Mouse (Mus musculus): ENCODE data around the gene Hipk4. TPM values are rescaled to one million over a fixed set of nuclear protein-coding genes. Genes with fewer than 3 reads are reported as not detected.
A peak's percentile ranks its signal among the peaks of the same experiment; 100 is the strongest.

Hipk4 gene
- polyA plus RNA-seq, 1 experiment from 2014 or later, result 0.23 TPM

GRCm38 (mm10) chr7:27572133-27572532, 49.1 kb downstream of the Hipk4 start:
- 80% methylated on average over 4 of the region's 4 CpGs for WGBS (ENCODE audit: insufficient replicate concordance)
- Histone ChIP-seq H3K9me3 (replicated peaks) (no peaks in the 10 kb centered on the region), H3K27me3 (replicated peaks) (no peaks in the 10 kb centered on the region), H3K27ac (no peak overlapping the region), H3K4me1 (no peaks in the 10 kb centered on the region), H3K9ac (no peak overlapping the region), H3K4me3 (no peak overlapping the region), H3K4me2 (no peak overlapping the region), H3K36me3 (peaks cover 91% of the 10 kb centered on the region)
- no peak for ATAC-seq

- Histone ChIP-seq H3K4me1 (no peaks in the 10 kb centered on the region), H3K27me3 (replicated peaks) (no peaks in the 10 kb centered on the region), H3K9me3 (replicated peaks) (no peaks in the 10 kb centered on the region), H3K36me3 (peaks cover 91% of the 10 kb centered on the region), H3K27ac (no peak overlapping the region), H3K4me2 (no peak overlapping the region), H3K4me3 (no peak overlapping the region), H3K9ac (no peak overlapping the region)
- ATAC-seq, result no peak
- 87% methylated on average over 14 of the region's 14 CpGs for WGBS (ENCODE audit: insufficient replicate concordance)
Observed at GRCm38 (mm10) chr7:27574124-27574880, 51.2 kb downstream of the Hipk4 start.

GRCm38 (mm10) chr7:27576914-27577313, 53.8 kb downstream of the Hipk4 start:
- H3K27me3 ChIP-seq (replicated peaks), result no peaks in the 10 kb centered on the region
- H3K4me3 ChIP-seq, result no peak overlapping the region
- 61% methylated on average over 6 of the region's 6 CpGs for WGBS (ENCODE audit: insufficient replicate concordance)
- H3K4me2 ChIP-seq, result no peak overlapping the region
- H3K4me1 ChIP-seq, result no peaks in the 10 kb centered on the region
- H3K27ac ChIP-seq, result no peak overlapping the region
- peaks cover 93% of the 10 kb centered on the region for H3K36me3 ChIP-seq
- peak; percentile 38; the same call in 1 of the 2 replicates for ATAC-seq
- H3K9me3 ChIP-seq (replicated peaks), result no peaks in the 10 kb centered on the region
- H3K9ac ChIP-seq, result no peak overlapping the region

GRCm38 (mm10) chr7:27577589-27577988, 54.5 kb downstream of the Hipk4 start:
- no peaks in the 10 kb centered on the region for H3K4me1 ChIP-seq
- H3K9me3 ChIP-seq (replicated peaks), result no peaks in the 10 kb centered on the region
- peaks cover 93% of the 10 kb centered on the region for H3K36me3 ChIP-seq
- no peak overlapping the region for H3K9ac ChIP-seq
- no peak overlapping the region for H3K27ac ChIP-seq
- no peak overlapping the region for H3K4me2 ChIP-seq
- ATAC-seq, result no peak
- H3K27me3 ChIP-seq (replicated peaks), result no peaks in the 10 kb centered on the region
- no peak overlapping the region for H3K4me3 ChIP-seq
- WGBS (ENCODE audit: insufficient replicate concordance), result 87% methylated on average over 6 of the region's 6 CpGs

GRCm38 (mm10) chr7:27578465-27578864, 55.4 kb downstream of the Hipk4 start:
- no peak for ATAC-seq
- no peak overlapping the region for H3K27ac ChIP-seq
- 84% methylated on average over 7 of the region's 7 CpGs for WGBS (ENCODE audit: insufficient replicate concordance)

GRCm38 (mm10) chr7:27580380-27581174, 57.5 kb downstream of the Hipk4 start:
- Histone ChIP-seq H3K27ac (no peak overlapping the region), H3K4me2 (no peak overlapping the region), H3K9me3 (replicated peaks) (no peaks in the 10 kb centered on the region), H3K9ac (no peak overlapping the region), H3K36me3 (peaks cover 95% of the 10 kb centered on the region), H3K4me1 (no peaks in the 10 kb centered on the region), H3K4me3 (no peak overlapping the region), H3K27me3 (replicated peaks) (no peaks in the 10 kb centered on the region)
- no peak for ATAC-seq
- 83% methylated on average over 14 of the region's 14 CpGs for WGBS (ENCODE audit: insufficient replicate concordance)

More at GRCm38 (mm10) chr7:27578465-27578864, 55.4 kb downstream of the Hipk4 start:
- Histone ChIP-seq H3K9me3 (replicated peaks) (no peaks in the 10 kb centered on the region), H3K27me3 (replicated peaks) (no peaks in the 10 kb centered on the region), H3K9ac (no peak overlapping the region), H3K4me3 (no peak overlapping the region), H3K4me1 (no peaks in the 10 kb centered on the region), H3K36me3 (peaks cover 98% of the 10 kb centered on the region), H3K4me2 (no peak overlapping the region)

Other genes starting within 250 kb of the Hipk4 start
- gene Ltbp4, start 185.6 kb upstream of the Hipk4 start, polyA plus RNA-seq (2016; fragmentation: Nextera tagmentation; extraction: Ambion mirVana), result 5.7 TPM in 2 replicates
- 32.1 and 36.1 TPM in 2 replicates for gene Shkbp1, start 167.2 kb upstream of the Hipk4 start, polyA plus RNA-seq (2016; fragmentation: Nextera tagmentation; extraction: Ambion mirVana)
- not detected in 2 replicates for gene Gm20479, start 165.8 kb upstream of the Hipk4 start, polyA plus RNA-seq (2016; fragmentation: Nextera tagmentation; extraction: Ambion mirVana)
- 0.11 and 0.12 TPM in 2 replicates for gene Sptbn4, start 75.6 kb upstream of the Hipk4 start, polyA plus RNA-seq (2016; fragmentation: Nextera tagmentation; extraction: Ambion mirVana)
- 895 and 897 TPM in 2 replicates for gene Blvrb, start 75.3 kb upstream of the Hipk4 start, polyA plus RNA-seq (2016; fragmentation: Nextera tagmentation; extraction: Ambion mirVana)
- gene Sertad3, start 49.5 kb upstream of the Hipk4 start, polyA plus RNA-seq (2016; fragmentation: Nextera tagmentation; extraction: Ambion mirVana), result 24.6 and 26.3 TPM in 2 replicates
- gene Sertad1, start 36.4 kb upstream of the Hipk4 start, polyA plus RNA-seq (2016; fragmentation: Nextera tagmentation; extraction: Ambion mirVana), result 19.5 and 20.9 TPM in 2 replicates
- 0.91 and 1.2 TPM in 2 replicates for gene Prx, start 23.9 kb upstream of the Hipk4 start, polyA plus RNA-seq (2016; fragmentation: Nextera tagmentation; extraction: Ambion mirVana)
- 46.6 and 49.1 TPM in 2 replicates for gene Pld3, start 30.0 kb downstream of the Hipk4 start, polyA plus RNA-seq (2016; fragmentation: Nextera tagmentation; extraction: Ambion mirVana)
- 26.3 and 27.5 TPM in 2 replicates for gene 2310022A10Rik, start 30.0 kb downstream of the Hipk4 start, polyA plus RNA-seq (2016; fragmentation: Nextera tagmentation; extraction: Ambion mirVana)
- 45.0 and 45.2 TPM in 2 replicates for gene Akt2, start 68.3 kb downstream of the Hipk4 start, polyA plus RNA-seq (2016; fragmentation: Nextera tagmentation; extraction: Ambion mirVana)
- gene Ttc9b, start 130.6 kb downstream of the Hipk4 start, polyA plus RNA-seq (2016; fragmentation: Nextera tagmentation; extraction: Ambion mirVana), result not detected in 2 replicates
- gene Map3k10, start 151.3 kb downstream of the Hipk4 start, polyA plus RNA-seq (2016; fragmentation: Nextera tagmentation; extraction: Ambion mirVana), result 5.7 and 6.7 TPM in 2 replicates
- gene Zfp607b, start 166.1 kb downstream of the Hipk4 start, polyA plus RNA-seq (2016; fragmentation: Nextera tagmentation; extraction: Ambion mirVana), result 0.64 and 0.79 TPM in 2 replicates
- gene Zfp60, start 208.1 kb downstream of the Hipk4 start, polyA plus RNA-seq (2016; fragmentation: Nextera tagmentation; extraction: Ambion mirVana), result 8.0 and 9.2 TPM in 2 replicates

All from liver, embryonic 12.5 days (tissue).